Mouse (Mus musculus) CH12.LX (cell line): ENCODE measurements around the gene Gucy1b2. TPM values are rescaled to one million over a fixed set of nuclear protein-coding genes. Genes with fewer than 3 reads are reported as not detected.

ENCODE experiments used
- DNase-seq: peaks from one replicate; pipeline ENCODE4 v3.0.0-alpha.2; 2013; ENCODE audit errors: extremely low read depth
- H3K27ac ChIP-seq: 2 replicates; pipeline ENCODE4 v1.5.1; 2012; ENCODE audit warnings: low read depth, mild to moderate bottlenecking, control low read depth, moderate library complexity; ENCODE audit not compliant: insufficient read depth
- H3K27me3 ChIP-seq: replicated peaks from 2 replicates; pipeline ENCODE3; 2012; ENCODE audit warnings: inconsistent platforms
- H3K36me3 ChIP-seq, 2 experiments: replicated peaks in 1 of 2; 2 replicates each; pipeline versions ENCODE3 to v1.6.1; 2012; ENCODE audit warnings: inconsistent platforms in 1 of 2, low read length in 1 of 2, mild to moderate bottlenecking in 1 of 2, mixed read lengths in 1 of 2, moderate library complexity in 1 of 2; ENCODE audit not compliant: control insufficient read depth in 1 of 2, insufficient read depth in 1 of 2
- H3K4me1 ChIP-seq, 2 experiments: 2 replicates each; pipeline ENCODE4 v1.6.1; 2012; ENCODE audit warnings: inconsistent platforms in 1 of 2, moderate library complexity in 1 of 2; ENCODE audit not compliant: insufficient read depth in 2 of 2, control insufficient read depth in 1 of 2
- H3K4me2 ChIP-seq: 2 replicates; pipeline ENCODE4 v1.6.1; 2012; ENCODE audit warnings: low read depth, mild to moderate bottlenecking, control low read depth; ENCODE audit not compliant: poor library complexity, insufficient read depth, severe bottlenecking
- H3K4me3 ChIP-seq, 3 experiments: fragments of 150-350 bp in 1 of 3; sonication (generic) in 1 of 3; replicated peaks in 1 of 3; 2 replicates each; pipeline versions ENCODE3 to v1.5.1; 2011 to 2012; ENCODE audit warnings: low read depth in 2 of 3, low read length in 2 of 3, mild to moderate bottlenecking in 2 of 3, moderate library complexity in 2 of 3, control low read depth in 1 of 3, improper control_type of control experiment in 1 of 3, inconsistent platforms in 1 of 3, mixed read lengths in 1 of 3; ENCODE audit not compliant: poor library complexity in 1 of 3
- H3K79me2 ChIP-seq: replicated peaks from 2 replicates; pipeline ENCODE4 v1.6.1; 2012; ENCODE audit warnings: mild to moderate bottlenecking, moderate library complexity; ENCODE audit not compliant: control insufficient read depth, poor library complexity, insufficient read depth, severe bottlenecking; ENCODE audit errors: extremely low read depth
- H3K9ac ChIP-seq: 2 replicates; pipeline ENCODE4 v1.6.1; 2012; ENCODE audit warnings: low read depth, mild to moderate bottlenecking, control low read depth, moderate library complexity; ENCODE audit not compliant: insufficient read depth
- H3K9me3 ChIP-seq: replicated peaks from 2 replicates; pipeline ENCODE3; 2012; ENCODE audit warnings: low read length, inconsistent platforms, mixed read lengths
- BHLHE40 ChIP-seq: IDR thresholded peaks from 2 replicates; pipeline ENCODE4 v1.6.1; 2011; ENCODE audit warnings: mild to moderate bottlenecking, low read depth, low read length, improper control_type of control experiment
- CHD1 ChIP-seq: IDR thresholded peaks from 2 replicates; pipeline ENCODE4 v1.6.1; 2012; ENCODE audit warnings: low read depth, low read length, improper control_type of control experiment, inconsistent platforms
- CHD2 ChIP-seq: IDR thresholded peaks from 2 replicates; pipeline ENCODE4 v1.6.1; 2011; ENCODE audit warnings: low read length, improper control_type of control experiment
- EP300 ChIP-seq: IDR thresholded peaks from 2 replicates; pipeline ENCODE4 v1.6.1; 2011; ENCODE audit warnings: low read length, improper control_type of control experiment
- ETS1 ChIP-seq: conservative IDR thresholded peaks from 2 replicates; pipeline ENCODE4 v1.6.1; 2012; ENCODE audit warnings: low read depth, mild to moderate bottlenecking, inconsistent platforms, low read length, improper control_type of control experiment, moderate library complexity
- IRF4 ChIP-seq: IDR thresholded peaks from 2 replicates; pipeline ENCODE4 v1.6.1; 2014; ENCODE audit warnings: low read depth, mild to moderate bottlenecking, inconsistent platforms, low read length, improper control_type of control experiment
- JUND ChIP-seq: conservative IDR thresholded peaks from 2 replicates; pipeline ENCODE4 v1.6.1; 2011; ENCODE audit warnings: low read depth, low read length, improper control_type of control experiment
- KAT2A ChIP-seq: IDR thresholded peaks from 2 replicates; pipeline ENCODE4 v1.6.1; 2012; ENCODE audit warnings: low read length, improper control_type of control experiment, inconsistent platforms; ENCODE audit not compliant: insufficient replicate concordance
- MAX ChIP-seq: IDR thresholded peaks from 2 replicates; pipeline ENCODE4 v1.6.1; 2011; ENCODE audit warnings: low read length, improper control_type of control experiment
- MAZ ChIP-seq: IDR thresholded peaks from 2 replicates; pipeline ENCODE4 v1.6.1; 2012; ENCODE audit warnings: low read depth, mild to moderate bottlenecking, inconsistent platforms, low read length, improper control_type of control experiment, moderate library complexity
- MEF2A ChIP-seq: IDR thresholded peaks from 2 replicates; pipeline ENCODE4 v1.6.1; 2014; ENCODE audit warnings: low read depth, mild to moderate bottlenecking, inconsistent platforms, low read length, improper control_type of control experiment, borderline replicate concordance
- MXI1 ChIP-seq: IDR thresholded peaks from 2 replicates; pipeline ENCODE4 v1.6.1; 2011; ENCODE audit warnings: mild to moderate bottlenecking, low read depth, low read length, improper control_type of control experiment
- MYC ChIP-seq: IDR thresholded peaks from 2 replicates; pipeline ENCODE4 v1.6.1; 2011; ENCODE audit warnings: low read depth, mild to moderate bottlenecking, improper control_type of control experiment, low read length
- NELFE ChIP-seq: IDR thresholded peaks from 2 replicates; pipeline ENCODE4 v1.6.1; 2011; ENCODE audit warnings: low read depth, low read length, improper control_type of control experiment
- PAX5 ChIP-seq: IDR thresholded peaks from 2 replicates; pipeline ENCODE4 v1.6.1; 2012; ENCODE audit warnings: low read length, inconsistent platforms, mixed read lengths
- RAD21 ChIP-seq: IDR thresholded peaks from 2 replicates; pipeline ENCODE4 v1.6.1; 2011; ENCODE audit warnings: low read depth, mild to moderate bottlenecking, low read length, improper control_type of control experiment, moderate library complexity
- RCOR1 ChIP-seq: conservative IDR thresholded peaks from 2 replicates; pipeline ENCODE4 v1.6.1; 2012; ENCODE audit warnings: low read depth, mild to moderate bottlenecking, inconsistent platforms, low read length, improper control_type of control experiment
- TBP ChIP-seq: conservative IDR thresholded peaks from 2 replicates; pipeline ENCODE4 v1.6.1; 2011; ENCODE audit warnings: low read depth, low read length, improper control_type of control experiment
- TCF12 ChIP-seq: IDR thresholded peaks from 2 replicates; pipeline ENCODE4 v1.6.1; 2014; ENCODE audit warnings: low read depth, mild to moderate bottlenecking, inconsistent platforms, low read length, improper control_type of control experiment
- UBTF ChIP-seq: IDR thresholded peaks from 2 replicates; pipeline ENCODE4 v1.6.1; 2012; ENCODE audit warnings: low read depth, mild to moderate bottlenecking, inconsistent platforms, low read length, improper control_type of control experiment, moderate library complexity
- USF2 ChIP-seq: conservative IDR thresholded peaks from 2 replicates; pipeline ENCODE4 v1.6.1; 2011; ENCODE audit warnings: low read depth, low read length, improper control_type of control experiment
- ZKSCAN1 ChIP-seq: IDR thresholded peaks from 2 replicates; pipeline ENCODE4 v1.6.1; 2012; ENCODE audit warnings: low read depth, inconsistent platforms, low read length, improper control_type of control experiment, borderline replicate concordance
- dilution Hi-C: fragments of 300-500 bp; cut with MboI; formaldehyde crosslinking; loops from 2 replicates; pipeline ENCODE4 v1.14.3; 2020; ENCODE audit warnings: low sequenced_read_pairs; ENCODE audit not compliant: extremely low pct_unique_long_range_greater_than_20kb, extremely low pct_ligation_motif_present
- in situ Hi-C: fragments of 300-500 bp; cut with MboI; formaldehyde crosslinking; loops from 3 replicates; pipeline ENCODE4 v1.14.3; 2019; ENCODE audit warnings: low sequenced_read_pairs, low pct_ligation_motif_present, low pct_unique_long_range_greater_than_20kb, mixed read lengths
- polyA plus RNA-seq: library from polyadenylated mRNA; unstranded; fragments of >175 nt; gene quantifications from 2 replicates; pipeline ENCODE4 v1.2.1, GENCODE M21; 2012; ENCODE audit warnings: low read depth; ENCODE audit not compliant: insufficient read length
- total RNA-seq, 2 experiments: library from RNA; depleted of rRNA; stranded (reverse); fragments of 300-350 nt in 1 of 2; fragments of >200 nt in 1 of 2; gene quantifications; 2 replicates each; pipeline ENCODE4 v1.2.3; 2012 to 2014

The Gucy1b2 gene
- total and polyA plus RNA-seq, 3 experiments, result not detected

GRCm38 (mm10) chr14:62425277-62425691 lies 30.8 kb downstream of the Gucy1b2 start:
- in situ Hi-C loops, result no loop called here
- Histone ChIP-seq H3K36me3 (no peaks in the 10 kb centered on the region), H3K9ac (no peak overlapping the region), H3K27ac (no peak overlapping the region), H3K4me2 (no peak overlapping the region), H3K4me1 (peaks cover 0 to 9% of the 10 kb centered on the region in 2 experiments; a peak in 3 of 4 replicates), H3K79me2 (no peaks in the 10 kb centered on the region), H3K4me3 (no peak overlapping the region), H3K9me3 (no peaks in the 10 kb centered on the region), H3K27me3 (peaks cover 1% of the 10 kb centered on the region)
- dilution Hi-C loops, result no loop called here
- peak; percentile 34; the same call in 1 of the 2 replicates for TF ChIP-seq ETS1
- TF ChIP-seq RCOR1, result no peak
- TF ChIP-seq TCF12, result peak; percentile 76
- peak; percentile 69 for TF ChIP-seq BHLHE40
- peak; percentile 51; the same call in 1 of the 2 replicates for TF ChIP-seq EP300
- no peak for TF ChIP-seq CHD1
- peak; percentile 40 for DNase-seq

GRCm38 (mm10) chr14:62422265-62422664 lies 33.8 kb downstream of the Gucy1b2 start:
- no peak overlapping the region for H3K9ac ChIP-seq
- no peaks in the 10 kb centered on the region for H3K79me2 ChIP-seq
- no peaks in the 10 kb centered on the region for H3K9me3 ChIP-seq
- no peak overlapping the region for H3K4me2 ChIP-seq
- TF ChIP-seq KAT2A (no peak), MXI1 (no peak), MYC (no peak), JUND (no peak), IRF4 (no peak), PAX5 (no peak), MAX (no peak), TBP (no peak), CHD2 (no peak), MEF2A (no peak), RCOR1 (no peak), NELFE (no peak), TCF12 (no peak), MAZ (no peak), UBTF (no peak), RAD21 (no peak), USF2 (no peak), ZKSCAN1 (no peak)
- in situ Hi-C loops, result no loop called here
- no peak overlapping the region for H3K27ac ChIP-seq
- H3K36me3 ChIP-seq, result no peaks in the 10 kb centered on the region
- H3K27me3 ChIP-seq, result peaks cover 1% of the 10 kb centered on the region
- no peak for DNase-seq
- H3K4me3 ChIP-seq, result no peak overlapping the region
- dilution Hi-C loops, result no loop called here
- peaks cover 0 to 9% of the 10 kb centered on the region in 2 experiments; a peak in 3 of 4 replicates for H3K4me1 ChIP-seq
